Mouse (Mus musculus) CD4-positive helper T cell, adult 2 months (primary cell): Measurements from ENCODE around the gene Pitpnm2.
A peak's percentile ranks its signal among the peaks of the same experiment; 100 is the strongest.

Experiments
- DNase-seq: peaks from one replicate; pipeline ENCODE4 v3.0.0-alpha.2; 2012; ENCODE audit warnings: low read depth, missing footprints, low spot score

Pitpnm2 gene

GRCm38 (mm10) chr5:124202071-124202470, 47.5 kb downstream of the Pitpnm2 start:
- DNase-seq, result no peak

GRCm38 (mm10) chr5:124201564-124201963, 48.0 kb downstream of the Pitpnm2 start:
- DNase-seq, result no peak

DNA sequence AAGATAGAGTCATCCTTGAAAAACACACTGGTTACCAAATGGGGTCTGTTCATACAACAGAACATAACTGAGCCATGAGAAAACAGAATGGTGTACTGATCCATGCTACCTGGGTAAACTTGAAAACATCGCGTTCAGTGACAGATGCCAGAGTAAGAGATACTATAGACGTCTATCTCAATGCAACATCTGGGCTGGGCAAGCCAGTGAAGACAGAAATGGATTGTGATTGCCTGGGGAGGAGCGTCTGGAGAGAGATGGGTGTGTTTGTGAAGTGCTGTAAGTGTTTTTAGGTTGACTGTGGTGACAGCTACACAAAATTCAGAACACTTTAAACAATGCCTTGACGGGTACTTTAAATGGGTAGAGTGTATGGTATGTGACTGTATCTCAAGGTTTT, 48.7 kb downstream of the Pitpnm2 start:
- no peak for DNase-seq

DNA sequence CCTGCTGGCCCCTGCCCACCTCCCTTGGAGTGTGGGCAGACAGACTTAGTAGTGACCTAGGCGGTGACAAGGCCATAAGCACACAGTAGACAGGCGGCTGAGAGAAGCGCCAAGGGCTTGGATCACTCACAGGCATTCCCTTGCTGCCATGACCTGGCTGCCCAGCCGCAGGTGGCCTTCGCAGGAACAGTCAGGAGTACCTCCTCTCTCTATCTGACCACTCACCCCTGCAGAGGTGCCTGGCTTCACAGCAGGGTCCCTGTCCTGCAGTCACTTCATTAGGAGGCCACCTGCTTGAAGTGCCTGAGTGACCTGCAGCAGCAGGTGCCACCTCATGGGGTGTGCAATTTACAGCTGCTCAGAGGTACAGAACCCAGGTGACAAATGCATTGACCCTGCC, 50.4 kb downstream of the Pitpnm2 start:
- DNase-seq, result no peak

DNA sequence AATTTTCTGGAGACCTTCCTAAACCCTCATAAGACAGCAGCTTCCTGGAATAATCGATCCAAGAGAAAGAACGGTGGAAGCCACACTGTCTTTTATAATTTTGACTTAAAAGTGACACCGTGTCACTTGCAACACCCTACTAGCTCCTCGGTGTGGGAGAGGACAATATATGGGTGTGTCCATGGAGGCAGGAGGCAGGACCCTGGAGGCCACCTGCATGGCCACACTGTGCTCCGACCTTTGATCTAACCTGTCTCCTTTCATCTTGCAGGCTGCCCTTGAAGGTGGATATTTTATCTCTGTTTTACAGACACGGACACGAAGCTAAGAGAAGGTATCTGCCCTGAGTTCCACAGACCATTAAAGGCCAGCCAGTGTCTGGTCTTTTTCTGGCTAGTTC, 51.1 kb downstream of the Pitpnm2 start:
- no peak for DNase-seq

- no peak for DNase-seq
These were observed 53.5 kb downstream of the Pitpnm2 start for GRCm38 (mm10) chr5:124196082-124196481.

DNA sequence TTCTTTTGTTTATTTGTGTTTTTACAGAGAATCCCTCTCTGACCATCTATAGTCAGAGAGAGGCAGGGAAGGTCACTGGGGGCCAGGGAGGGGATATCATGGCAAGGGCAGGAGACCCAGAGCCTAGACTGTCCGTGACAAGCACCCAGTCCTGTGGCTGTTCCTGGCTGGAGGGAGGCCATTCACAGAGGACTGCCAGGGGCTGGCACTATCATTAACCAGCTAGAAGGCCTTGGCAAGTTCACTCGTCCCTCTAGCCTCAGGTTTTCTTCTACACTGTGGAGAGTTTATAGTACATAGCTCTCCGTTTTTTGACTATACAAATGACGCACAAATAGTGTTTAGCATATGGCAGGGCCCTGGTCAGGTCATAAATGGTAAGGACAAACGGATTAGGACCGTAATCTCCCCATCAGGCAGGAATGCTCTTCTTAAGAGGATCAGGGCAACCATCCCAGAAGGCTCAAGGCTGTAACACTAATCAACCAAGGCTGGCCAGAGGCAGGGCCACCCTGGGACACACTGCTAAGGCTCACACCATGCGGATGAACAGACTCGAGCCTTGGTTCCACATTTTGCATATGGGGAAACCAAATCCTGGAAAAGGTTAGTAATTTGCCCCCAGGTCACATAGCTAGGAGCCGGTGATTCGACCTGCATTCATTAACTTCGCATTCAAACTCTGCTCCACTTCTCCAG, 55.0 kb downstream of the Pitpnm2 start:
- no peak for DNase-seq

DNA sequence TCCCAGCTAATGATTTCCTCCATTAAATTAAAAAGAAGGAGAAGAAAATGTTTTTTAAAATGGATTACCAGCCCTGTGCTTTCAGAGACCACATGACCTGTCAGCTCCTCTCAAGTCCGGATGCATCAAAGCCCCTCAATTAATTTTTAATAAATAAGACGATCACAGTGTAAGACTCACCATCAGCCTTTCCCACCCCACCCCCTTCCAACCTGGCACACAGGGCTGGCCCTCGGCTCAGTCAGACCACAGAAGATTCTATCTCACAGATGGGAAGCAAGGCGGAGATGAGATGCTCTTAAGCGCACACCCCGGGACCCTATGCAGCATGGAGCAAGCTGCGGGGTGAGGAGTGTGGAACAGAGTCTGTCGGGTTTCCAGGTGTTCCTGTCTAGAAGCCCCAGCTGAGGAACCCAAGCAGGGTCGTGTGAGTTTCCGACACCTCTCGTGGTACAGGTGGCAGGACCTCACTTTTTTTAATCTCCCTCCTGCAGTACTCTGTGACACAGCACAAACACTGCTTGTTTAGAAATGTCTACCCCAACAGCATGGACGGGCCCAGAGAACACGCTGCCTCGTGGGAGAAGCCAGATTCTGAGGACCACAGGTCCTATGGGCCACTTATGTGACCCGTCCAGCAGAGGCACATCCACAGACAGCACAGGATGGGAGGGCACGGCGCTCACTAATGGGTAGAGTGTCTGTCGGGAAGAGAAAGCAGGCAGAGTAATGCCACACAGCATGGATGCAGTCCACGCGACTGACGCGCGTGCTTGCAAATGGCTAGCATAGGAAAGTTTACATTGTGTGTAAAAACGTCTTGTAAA, 56.1 kb downstream of the Pitpnm2 start:
- no peak for DNase-seq

DNA sequence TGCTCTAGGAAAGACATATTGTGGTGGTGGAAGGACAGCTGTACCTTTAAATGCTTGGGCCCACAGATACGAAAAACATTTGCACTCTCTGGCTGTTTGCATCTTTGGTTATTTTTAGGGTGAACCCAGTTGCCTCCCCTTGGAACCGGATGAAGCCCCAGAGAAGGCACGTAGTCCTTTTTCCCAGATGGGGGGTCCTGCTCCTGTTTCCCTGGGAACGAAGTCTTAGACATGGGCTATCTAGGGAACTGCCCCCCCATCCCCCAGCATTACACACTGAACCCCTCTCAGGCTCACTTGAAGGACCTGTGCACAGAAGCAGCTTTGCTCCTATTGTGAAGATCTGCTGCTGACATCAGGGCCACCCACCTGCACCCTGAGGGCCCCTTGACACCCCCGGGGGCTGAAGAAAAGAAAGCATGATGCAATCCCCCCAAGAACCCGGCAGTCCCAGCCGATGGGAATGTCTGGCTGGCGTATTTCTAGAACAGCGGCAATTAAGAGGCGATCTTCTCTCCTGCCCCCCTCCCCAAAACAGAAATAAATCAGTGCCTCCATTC, 56.8 kb downstream of the Pitpnm2 start:
- DNase-seq, result no peak

DNA sequence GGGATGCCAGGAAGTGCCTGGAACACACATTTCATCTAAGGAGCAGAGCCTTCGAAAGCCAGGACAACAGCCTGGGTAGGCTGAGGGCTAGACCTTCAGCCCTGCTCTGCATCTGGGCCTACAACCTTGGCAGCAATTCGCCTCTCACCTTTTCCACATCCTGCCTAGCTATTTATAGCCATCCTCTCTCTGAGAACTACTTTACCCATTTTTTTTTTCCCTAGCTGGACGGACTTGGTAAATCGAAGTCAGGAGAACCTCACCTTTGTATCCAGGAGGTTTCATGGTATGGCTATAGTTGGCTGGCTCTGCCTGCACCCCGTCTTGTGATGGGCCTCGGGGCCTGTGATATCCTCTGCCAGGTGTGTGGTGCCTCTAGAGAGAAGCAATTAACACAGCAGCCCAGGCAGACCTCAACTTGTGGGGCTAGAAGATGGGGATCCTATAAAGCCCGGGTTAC, 57.3 kb downstream of the Pitpnm2 start:
- peak; percentile 44 for DNase-seq

GRCm38 (mm10) chr5:124190146-124190870, 59.3 kb downstream of the Pitpnm2 start:
- DNase-seq, result no peak

GRCm38 (mm10) chr5:124189572-124189981, 60.0 kb downstream of the Pitpnm2 start:
- DNase-seq, result no peak

DNA sequence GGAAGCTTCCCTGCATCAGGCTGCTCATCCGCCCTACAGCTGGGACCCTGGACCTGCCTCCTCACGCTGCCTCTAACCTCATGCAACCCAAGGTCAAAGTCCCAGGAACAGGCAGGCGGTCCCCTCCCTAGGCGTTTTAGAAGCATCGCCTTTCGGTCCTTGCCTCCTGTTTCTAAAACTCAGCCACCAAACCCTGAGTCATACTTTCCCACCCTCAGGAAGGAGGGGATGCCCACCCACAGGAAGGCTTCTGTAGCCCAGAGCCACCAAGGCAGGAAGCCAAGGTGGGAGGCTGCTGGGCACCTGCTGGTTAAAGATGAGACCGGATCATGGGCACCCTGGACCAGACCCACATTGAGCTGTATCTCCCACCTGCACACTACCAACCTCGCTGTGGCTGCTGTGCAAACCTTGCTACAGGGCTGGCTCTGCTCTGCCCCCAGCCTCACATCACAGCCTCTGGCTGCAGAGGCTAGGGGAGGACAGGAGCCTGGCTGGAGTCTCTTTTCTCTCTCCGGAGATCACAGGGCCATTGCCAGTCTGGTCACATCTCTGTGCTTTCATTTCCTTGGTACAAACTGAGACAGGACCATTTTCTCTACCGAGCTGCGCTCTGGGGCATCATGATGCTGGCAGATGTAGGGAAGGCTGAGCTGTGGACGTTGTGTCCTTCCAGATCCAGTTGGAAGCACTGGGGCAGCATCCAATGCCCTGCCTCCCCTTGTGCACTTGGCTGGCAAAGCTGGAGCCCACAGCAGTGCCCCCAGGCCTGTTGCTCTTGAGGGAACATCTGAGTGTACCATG, 61.9 kb downstream of the Pitpnm2 start:
- peak; percentile 66 for DNase-seq

DNA sequence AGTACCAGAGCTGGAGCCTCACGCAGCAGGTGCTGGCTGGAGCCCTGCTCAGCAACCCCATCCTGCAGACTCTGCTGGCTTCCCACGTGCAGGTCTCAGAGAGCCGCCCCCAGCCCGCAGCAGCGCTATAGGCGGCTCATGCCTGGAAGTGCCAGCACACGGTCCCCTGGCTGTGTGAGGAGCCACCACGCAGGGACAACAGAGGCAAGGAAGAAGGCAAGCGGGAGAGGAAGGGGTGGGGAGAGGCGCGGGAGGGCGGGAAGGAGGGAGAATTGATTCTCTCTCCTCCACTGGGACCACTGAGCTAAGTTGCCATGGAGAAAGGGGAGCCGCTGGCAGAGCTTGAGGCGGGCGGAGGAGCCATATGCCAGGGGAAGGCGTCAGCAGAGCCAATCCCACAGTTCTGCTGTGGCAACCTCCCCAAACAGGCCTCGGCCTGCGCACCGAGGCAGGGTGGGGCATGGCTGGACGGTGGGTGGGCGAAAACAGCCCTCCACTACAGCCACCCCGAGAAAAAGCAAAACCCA, 62.5 kb downstream of the Pitpnm2 start:
- peak; percentile 61 for DNase-seq

- no peak for DNase-seq
These were observed 63.1 kb downstream of the Pitpnm2 start for GRCm38 (mm10) chr5:124186465-124186854.

DNA sequence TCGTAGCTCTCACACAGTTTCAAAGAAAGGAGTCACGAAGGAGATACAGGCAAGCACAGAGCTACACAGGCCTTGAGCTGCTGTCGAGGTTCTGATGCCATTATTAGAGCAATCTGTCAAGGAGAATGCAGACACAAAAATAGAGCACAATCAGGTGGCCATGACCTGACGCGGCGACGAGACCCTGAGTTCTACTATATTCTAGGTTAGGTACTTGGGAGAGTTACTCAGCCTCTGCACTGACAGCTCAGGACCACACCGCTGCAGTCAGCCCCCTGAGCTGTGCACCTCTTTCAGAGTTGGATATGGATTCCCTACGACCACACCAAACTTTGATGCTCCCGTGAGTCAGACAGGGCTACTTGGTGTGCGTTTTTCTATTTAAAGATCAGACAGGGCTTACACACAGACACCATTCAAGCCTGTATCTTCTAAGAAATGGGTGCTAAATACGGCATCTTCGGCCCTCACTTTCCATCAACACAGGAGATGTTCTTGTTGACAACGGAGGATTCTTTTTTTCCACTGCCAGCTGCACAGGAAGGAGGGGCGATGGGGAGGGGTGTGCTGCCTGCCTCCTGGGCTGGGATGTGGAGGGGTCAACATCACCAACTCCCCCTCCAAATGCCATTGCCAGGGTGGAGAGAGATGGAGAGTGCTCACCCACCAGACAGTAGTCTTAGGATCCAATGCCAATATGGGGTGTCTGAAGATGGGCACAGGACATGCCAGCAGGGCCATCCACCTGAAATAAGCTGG, 63.7 kb downstream of the Pitpnm2 start:
- peak; percentile 67 for DNase-seq

- peak; percentile 81 for DNase-seq
These were observed 64.5 kb downstream of the Pitpnm2 start for GRCm38 (mm10) chr5:124184898-124185701.

DNA sequence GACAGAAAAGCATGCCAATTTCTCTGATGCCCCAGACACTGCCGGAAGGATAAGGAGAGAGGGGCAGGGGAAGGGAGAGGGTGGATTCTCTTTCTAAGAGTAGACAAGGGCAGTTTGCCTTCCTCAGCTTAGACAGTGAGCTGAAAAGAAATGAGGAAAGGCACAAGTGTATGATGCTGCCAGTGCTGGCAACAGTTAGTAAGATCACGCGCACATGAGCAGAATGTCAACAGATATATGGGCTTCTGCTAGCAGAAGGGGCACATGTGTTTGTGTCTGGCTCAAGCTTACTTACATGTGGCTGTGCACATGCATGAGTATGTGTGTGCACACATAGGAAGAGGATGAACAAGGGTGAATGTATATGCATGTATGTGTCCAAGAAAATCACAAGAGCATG, 65.4 kb downstream of the Pitpnm2 start:
- DNase-seq, result no peak

- no peak for DNase-seq
These were observed 66.9 kb downstream of the Pitpnm2 start for GRCm38 (mm10) chr5:124182642-124183041.
